Mouse (Mus musculus): ENCODE data around the gene Hes3.

The Hes3 gene

GRCm38 (mm10) chr4:152257070-152257469, 34.4 kb downstream of the Hes3 start:
- peak; percentile 31 to 81 for DNase-seq (ENCODE audit: low spot score in 2 of 2)

GRCm38 (mm10) chr4:152253183-152253759, 38.2 kb downstream of the Hes3 start:
- no peak for DNase-seq (ENCODE audit: low spot score in 2 of 2)

GRCm38 (mm10) chr4:152250615-152251014, 40.8 kb downstream of the Hes3 start:
- DNase-seq (ENCODE audit: low spot score in 2 of 2) = no peak

GRCm38 (mm10) chr4:152247195-152247594, 44.3 kb downstream of the Hes3 start:
- DNase-seq (ENCODE audit: low spot score in 2 of 2) = no peak

- DNase-seq (ENCODE audit: low spot score in 2 of 2) = no peak
Measured at GRCm38 (mm10) chr4:152246011-152246410, 45.5 kb downstream of the Hes3 start.

- no peak for DNase-seq (ENCODE audit: low spot score in 2 of 2)
Measured at GRCm38 (mm10) chr4:152244545-152245522, 46.6 kb downstream of the Hes3 start.

- no peak for DNase-seq (ENCODE audit: low spot score in 2 of 2)
Measured at GRCm38 (mm10) chr4:152243969-152244368, 47.5 kb downstream of the Hes3 start.

GRCm38 (mm10) chr4:152243241-152243891, 48.1 kb downstream of the Hes3 start:
- no peak for DNase-seq (ENCODE audit: low spot score in 2 of 2)

- DNase-seq (ENCODE audit: low spot score in 2 of 2) = no peak
Measured at GRCm38 (mm10) chr4:152239974-152240373, 51.5 kb downstream of the Hes3 start.

All from spleen, postnatal 10 days (tissue).